Comparison of ENCODE assay signal across 11 mouse cellular contexts in genomic region chr11:86067154-86067553, GRCm38 (mm10).
A peak's percentile ranks its signal among the peaks of the same experiment; 100 is the strongest.
DNase-seq lines count a peak whose midpoint lies in the region; ATAC-seq and TF ChIP-seq lines count a peak whose summit lies in the region.
"Had no signal": no experiment of that assay in that cellular context is flagged by ENCODE, and none has a peak within 500 bp of the region (broad histone marks: within the 10 kb centered on the region; RNA-seq: fewer than 3 reads in every experiment).

No protein-coding gene starts in this region.

- no peak for ATAC-seq in hindbrain, embryonic 14.5 days (ENCODE audit: low FRiP score)
- ATAC-seq in hindbrain, embryonic 16.5 days: no peak
- ATAC-seq in megakaryocyte-erythroid progenitor cell, adult 5-6 weeks (replicated peaks; ENCODE audit: low FRiP score, low TSS enrichment, poor library complexity, severe bottlenecking): no peak
- ATAC-seq: forebrain, embryonic 15.5 days had no signal

- WGBS in hindbrain, embryonic 14.5 days: 74% methylated on average over 8 of the region's 8 CpGs
- 71% methylated on average over 8 of the region's 8 CpGs for WGBS in hindbrain, embryonic 16.5 days
- WGBS in lung, adult 2 months: 67% methylated on average over 8 of the region's 8 CpGs

- no peak overlapping the region for H3K27ac ChIP-seq in hindbrain, embryonic 14.5 days
- no peak overlapping the region for H3K27ac ChIP-seq in hindbrain, embryonic 16.5 days (ENCODE audit: low read depth, low read length)
- H3K27ac ChIP-seq: forebrain, embryonic 15.5 days; heart, embryonic 13.5 days had no signal

- H3K4me3 ChIP-seq in hindbrain, embryonic 14.5 days (replicated peaks; ENCODE audit: low read length): no peak overlapping the region
- H3K4me3 ChIP-seq in hindbrain, embryonic 16.5 days (ENCODE audit: low read length): no peak overlapping the region
- H3K4me3 ChIP-seq in lung, adult 2 months (replicated peaks; ENCODE audit: extremely low read depth, low read depth, low read length): no peak overlapping the region
- H3K4me3 ChIP-seq: forebrain, embryonic 15.5 days; heart, embryonic 13.5 days had no signal

- no peaks in the 10 kb centered on the region for H3K4me1 ChIP-seq in hindbrain, embryonic 14.5 days (replicated peaks; ENCODE audit: control insufficient read depth, insufficient read depth, low read length)
- H3K4me1 ChIP-seq in hindbrain, embryonic 16.5 days (ENCODE audit: control insufficient read depth, insufficient read depth, low read depth, low read length): no peaks in the 10 kb centered on the region
- H3K4me1 ChIP-seq in lung, adult 2 months (ENCODE audit: control insufficient read depth, insufficient read depth, low read length): no peaks in the 10 kb centered on the region
- H3K4me1 ChIP-seq: forebrain, embryonic 15.5 days; heart, embryonic 13.5 days had no signal

- DNase-seq in hindbrain, embryonic 14.5 days (ENCODE audit: low spot score): peak; percentile 71
- peak; percentile 30 for DNase-seq in lung, postnatal 36 days
- no peak for DNase-seq in lung, adult 2 months
- DNase-seq in R1 (ENCODE audit: low read depth, low spot score): peak; percentile 14
- DNase-seq in retina, embryonic 14.5 days (ENCODE audit: low spot score): peak; percentile 67
- DNase-seq: cerebellum, adult 11 months had no signal

- H3K4me2 ChIP-seq in hindbrain, embryonic 14.5 days (replicated peaks): no peak overlapping the region
- H3K4me2 ChIP-seq in hindbrain, embryonic 16.5 days (ENCODE audit: low read length): no peak overlapping the region
- H3K4me2 ChIP-seq: forebrain, embryonic 15.5 days; heart, embryonic 13.5 days; liver, embryonic 11.5 days had no signal

- H3K9ac ChIP-seq in hindbrain, embryonic 14.5 days: no peak overlapping the region
- no peak overlapping the region for H3K9ac ChIP-seq in hindbrain, embryonic 16.5 days (ENCODE audit: low read depth, low read length)
- H3K9ac ChIP-seq: forebrain, embryonic 15.5 days; heart, embryonic 13.5 days had no signal

- TF ChIP-seq POLR2A in lung, adult 2 months (IDR thresholded peaks at IDR 0.05; ENCODE audit: borderline replicate concordance, extremely low read depth, low read depth, low read length): no peak

- no peak for TF ChIP-seq CTCF in lung, adult 2 months (IDR thresholded peaks at IDR 0.05; ENCODE audit: insufficient read depth, low read length)

- no peaks in the 10 kb centered on the region for H3K27me3 ChIP-seq in hindbrain, embryonic 14.5 days (ENCODE audit: control insufficient read depth, insufficient read depth, low read length)
- H3K27me3 ChIP-seq in hindbrain, embryonic 16.5 days (replicated peaks; ENCODE audit: control insufficient read depth, insufficient read depth, low read length): no peaks in the 10 kb centered on the region
- H3K27me3 ChIP-seq: forebrain, embryonic 15.5 days; heart, embryonic 13.5 days had no signal

- H3K9me3 ChIP-seq in hindbrain, embryonic 14.5 days (ENCODE audit: control insufficient read depth, low read length): no peaks in the 10 kb centered on the region
- H3K9me3 ChIP-seq in hindbrain, embryonic 16.5 days (ENCODE audit: control insufficient read depth, low read length): no peaks in the 10 kb centered on the region
- H3K9me3 ChIP-seq: forebrain, embryonic 15.5 days; heart, embryonic 13.5 days had no signal

- no peaks in the 10 kb centered on the region for H3K36me3 ChIP-seq in hindbrain, embryonic 14.5 days (replicated peaks; ENCODE audit: control insufficient read depth, insufficient read depth)
- H3K36me3 ChIP-seq in hindbrain, embryonic 16.5 days (ENCODE audit: control insufficient read depth, insufficient read depth, low read length): no peaks in the 10 kb centered on the region
- H3K36me3 ChIP-seq: forebrain, embryonic 15.5 days had no signal
